Mouse (Mus musculus) brain, embryonic 14.5 days (tissue): Measurements from ENCODE around the gene Ephb6. TPM values are rescaled to one million over a fixed set of nuclear protein-coding genes. Genes with fewer than 3 reads are reported as not detected.

Experiments used
- DNase-seq: peaks from one replicate; pipeline ENCODE4 v3.0.0-alpha.2; 2011; ENCODE audit warnings: low read depth
- CTCF ChIP-seq: fragments of 200-500 bp; IDR thresholded peaks from 2 replicates; pipeline ENCODE4 v1.5.1; 2012; ENCODE audit warnings: inconsistent platforms, mild to moderate bottlenecking, moderate library complexity, borderline replicate concordance; ENCODE audit not compliant: insufficient read depth, insufficient read length; ENCODE audit errors: extremely low read depth
- POLR2A ChIP-seq: fragments of 200-500 bp; IDR thresholded peaks from 2 replicates; pipeline ENCODE4 v1.6.1; 2012; ENCODE audit warnings: mild to moderate bottlenecking, inconsistent platforms, borderline replicate concordance; ENCODE audit not compliant: poor library complexity, insufficient read depth, insufficient read length, severe bottlenecking; ENCODE audit errors: extremely low read depth
- polyA plus RNA-seq: library from polyadenylated mRNA; depleted of rRNA; stranded (reverse); fragments of >200 nt; gene quantifications from 2 replicates; pipeline ENCODE4 v1.2.3, GENCODE M21; 2012; rRNA removed

The Ephb6 gene
- polyA plus RNA-seq = 42.6 and 49.7 TPM in 2 replicates

DNA sequence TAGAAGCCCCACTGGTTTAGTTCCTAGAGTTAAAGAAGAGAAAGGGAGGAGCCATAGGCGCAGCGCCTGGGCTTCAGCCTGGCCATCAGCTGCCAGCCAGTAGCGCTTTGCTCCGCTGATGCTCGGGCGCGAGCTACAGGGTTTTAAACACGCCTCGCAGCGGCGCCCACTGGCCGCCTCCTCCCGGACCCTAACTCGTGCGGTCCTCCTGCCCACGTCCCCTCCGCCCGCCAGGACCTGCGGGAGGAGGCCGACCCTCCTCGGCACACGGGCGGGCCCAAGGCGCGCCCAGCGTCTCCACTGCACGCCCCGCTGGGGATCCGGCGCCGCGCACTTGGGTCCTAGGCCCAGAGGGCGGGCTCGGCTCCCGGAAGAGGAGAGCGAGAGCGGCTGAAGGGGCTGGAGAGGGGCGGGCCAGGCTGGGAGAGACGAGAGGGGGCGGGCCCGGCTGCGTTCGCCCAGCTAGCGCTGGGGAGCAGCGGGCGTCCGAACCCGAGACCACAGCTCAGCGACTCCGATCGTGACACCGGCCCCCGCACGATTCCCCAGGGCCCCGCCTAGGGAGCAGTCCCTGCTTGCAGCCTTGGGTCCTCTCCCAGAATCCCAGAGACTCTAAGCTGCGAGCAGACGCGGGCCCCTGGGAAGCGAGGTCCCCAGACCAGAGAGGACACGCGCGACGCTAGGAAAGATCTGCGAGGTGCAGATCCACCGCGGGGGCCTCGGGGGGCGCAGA is at the start of gene Ephb6:
Ephb6 (plus strand) TSS at position 422 of the 733 bp plus-strand sequence.
- DNase-seq = peak; percentile 92
- TF ChIP-seq POLR2A (peak; percentile 89), CTCF (no peak)

DNA sequence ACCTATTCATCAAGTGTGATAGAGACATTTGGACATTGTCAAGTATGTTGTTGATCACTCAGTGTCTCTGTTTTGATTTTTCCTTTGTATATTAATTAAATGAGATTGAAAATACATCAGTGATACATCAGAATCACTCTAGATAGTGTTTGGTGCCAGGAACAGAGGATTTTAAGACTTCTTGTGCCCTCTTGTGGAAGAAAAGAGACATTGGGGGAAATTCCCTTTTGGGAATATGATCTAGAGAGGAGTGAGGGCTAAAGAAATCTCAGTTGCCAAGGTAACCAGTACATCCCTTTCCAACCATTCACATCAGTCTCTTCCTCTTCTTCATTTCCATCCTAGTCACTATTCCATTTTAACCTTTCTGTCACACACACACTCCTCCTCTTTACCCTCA is 48.9 kb upstream of the Ephb6 start:
- DNase-seq = peak; percentile 71

DNA sequence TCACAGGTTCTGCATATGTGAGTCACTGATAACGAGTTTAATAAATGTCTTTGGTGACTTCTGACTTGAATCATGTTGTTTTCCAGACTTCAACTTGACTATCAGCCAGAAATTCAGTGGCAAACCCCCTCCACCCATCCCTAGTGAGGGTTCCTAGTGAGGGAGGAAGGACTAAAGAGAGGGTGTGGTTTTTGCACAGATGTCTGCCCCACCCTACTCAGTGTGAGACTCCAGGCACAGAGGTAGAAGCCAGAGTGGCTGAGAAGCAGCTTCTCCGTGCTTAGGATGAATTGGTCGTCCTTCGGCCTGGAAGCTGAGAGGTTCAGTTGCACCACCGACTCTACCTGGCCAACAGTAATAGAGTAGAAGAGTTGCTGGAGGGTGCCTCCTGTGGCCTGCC is 47.8 kb upstream of the Ephb6 start:
- TF ChIP-seq POLR2A = no peak
- no peak for TF ChIP-seq CTCF
- no peak for DNase-seq

More for the DNA sequence above, 48.9 kb upstream of the Ephb6 start:
- no peak for TF ChIP-seq POLR2A
- TF ChIP-seq CTCF = no peak

DNA sequence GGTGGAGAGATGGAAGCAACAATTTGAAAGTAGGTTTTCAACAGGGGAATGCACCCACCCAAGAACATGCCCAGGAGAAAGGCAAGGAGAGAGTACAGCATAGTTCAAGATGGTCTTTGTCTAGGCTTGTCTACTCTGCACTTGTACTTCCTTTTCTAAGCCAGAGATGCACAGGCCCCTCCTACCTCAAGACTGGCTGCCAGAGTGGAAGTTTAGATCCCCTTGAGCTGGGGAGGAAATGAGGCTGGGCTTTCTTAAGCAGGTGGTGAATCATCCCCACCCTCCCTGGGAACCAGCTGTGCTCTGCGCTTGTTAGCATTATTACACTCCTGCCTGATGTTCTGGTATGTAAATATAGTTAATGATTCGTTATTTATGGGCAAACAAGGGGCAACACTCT is 47.0 kb upstream of the Ephb6 start:
- DNase-seq = no peak
- TF ChIP-seq POLR2A = no peak
- TF ChIP-seq CTCF = no peak

DNA sequence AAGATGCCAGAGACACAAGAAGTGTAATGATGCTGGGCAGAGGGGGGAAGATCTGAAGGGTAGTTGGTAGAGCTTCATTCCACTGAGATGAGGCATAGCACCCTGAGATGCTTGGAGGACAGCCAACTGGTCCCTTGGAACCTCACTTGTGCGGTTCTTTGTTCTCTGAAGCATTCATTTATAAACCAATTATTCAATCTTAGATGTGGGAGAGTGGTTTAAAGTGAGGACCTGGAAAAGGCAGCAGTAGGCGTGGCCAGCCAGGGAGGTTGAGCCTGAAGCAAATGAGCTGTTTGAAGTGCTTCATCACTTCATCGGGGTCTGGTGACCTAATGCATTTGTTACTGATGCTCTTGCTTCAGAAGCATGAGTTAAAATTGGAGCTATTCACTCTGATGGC is 46.0 kb upstream of the Ephb6 start:
- peak; percentile 59 for DNase-seq
- TF ChIP-seq CTCF (no peak), POLR2A (no peak)

DNA sequence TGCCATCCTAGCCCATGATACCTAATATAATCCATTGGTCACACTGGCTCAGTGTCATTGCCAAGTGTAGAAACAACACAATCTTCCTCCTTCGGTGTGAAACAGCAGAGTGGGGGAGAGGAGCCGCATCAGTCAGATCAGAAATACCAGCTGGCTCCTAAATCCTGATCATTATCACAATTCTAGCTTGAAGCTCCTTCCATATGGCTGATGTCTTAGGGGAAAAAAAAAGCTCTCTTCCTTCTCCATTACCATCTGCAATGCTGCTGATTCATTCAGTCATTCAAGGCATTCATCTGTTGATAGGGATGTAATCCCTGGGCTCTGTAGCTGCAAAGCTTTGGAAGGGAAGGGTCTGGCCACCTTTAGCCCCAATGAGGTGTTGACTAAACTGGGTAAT is 45.0 kb upstream of the Ephb6 start:
- DNase-seq = peak; percentile 48
- no peak for TF ChIP-seq POLR2A
- no peak for TF ChIP-seq CTCF

DNA sequence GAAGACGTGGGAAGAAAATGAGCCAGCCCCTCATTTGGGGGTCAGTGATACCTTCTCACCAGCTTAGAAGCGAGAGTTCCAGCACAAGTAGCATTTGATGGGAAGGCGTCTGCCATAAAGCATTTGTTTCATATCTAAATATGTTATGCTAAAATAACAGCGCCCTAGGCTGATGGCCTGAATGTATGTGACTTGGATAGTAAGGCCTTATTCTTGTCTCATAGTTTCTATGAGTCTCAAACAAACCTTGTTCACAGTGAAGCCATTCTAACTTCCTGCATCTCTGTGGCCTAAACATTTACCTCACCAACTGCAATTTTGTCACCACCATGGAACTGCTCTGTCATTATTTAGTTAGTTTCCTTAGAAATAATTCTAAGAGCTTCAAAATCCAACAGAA is 42.7 kb upstream of the Ephb6 start:
- no peak for TF ChIP-seq CTCF
- TF ChIP-seq POLR2A = no peak
- DNase-seq = no peak

DNA sequence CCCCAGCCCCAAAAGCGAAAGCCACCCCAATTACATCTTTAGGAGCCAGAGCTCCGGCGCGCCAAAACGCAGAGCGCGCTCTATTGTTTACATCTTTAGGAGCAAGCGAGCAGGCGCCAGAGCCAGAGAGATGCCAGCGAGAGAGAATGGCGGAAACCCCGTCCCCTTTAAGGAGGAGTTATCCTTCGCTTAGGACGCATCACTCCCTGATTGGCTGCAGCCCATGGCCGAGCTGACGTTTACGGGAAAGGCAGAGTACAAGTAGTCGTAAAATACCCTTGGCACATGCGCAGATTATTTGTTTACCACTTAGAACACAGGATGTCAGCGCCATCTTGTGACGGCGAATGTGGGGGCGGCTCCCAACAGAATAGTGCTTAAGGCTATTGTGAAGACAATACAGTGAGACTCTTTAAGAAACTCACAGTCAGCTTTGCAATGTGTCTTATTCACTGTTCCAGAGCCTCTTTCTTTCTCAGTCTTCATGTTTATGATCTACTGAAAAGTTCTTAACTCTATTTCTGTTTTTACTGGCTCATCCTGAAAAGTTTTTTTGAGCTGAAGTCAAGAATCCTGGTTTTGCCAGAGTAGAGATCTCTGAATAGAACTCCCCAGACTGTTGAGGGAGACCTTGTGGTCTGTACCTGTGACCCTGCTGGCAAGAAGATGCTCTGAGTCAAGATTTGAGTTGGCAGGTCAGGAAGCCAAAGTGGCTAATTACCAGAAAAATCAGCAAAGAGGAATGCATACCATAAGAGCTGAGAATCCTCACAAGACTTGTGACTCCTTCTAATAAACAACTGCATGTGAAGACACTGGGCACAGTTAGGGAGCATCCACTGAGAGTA is 42.0 kb upstream of the Ephb6 start:
- peak; percentile 69 for DNase-seq

DNA sequence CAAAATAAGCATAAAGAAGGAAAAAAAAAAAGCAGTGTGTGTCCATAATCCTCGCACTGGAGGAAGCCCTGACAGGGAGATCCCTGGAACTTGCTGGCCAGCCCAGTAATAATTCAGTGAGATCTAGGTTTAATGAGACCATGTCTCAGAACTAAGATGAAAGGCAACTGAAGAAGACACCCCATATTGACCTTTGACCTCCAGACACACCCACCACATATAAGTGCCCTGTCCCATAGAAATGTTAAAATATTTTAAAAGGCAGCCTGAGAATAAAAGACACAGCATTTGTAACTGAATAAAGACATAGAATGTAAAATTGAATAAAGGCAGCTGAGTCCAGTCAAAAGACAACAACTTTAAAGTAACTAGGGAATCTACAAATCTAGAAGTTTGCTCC is 40.0 kb upstream of the Ephb6 start:
- no peak for DNase-seq
- TF ChIP-seq CTCF = no peak
- TF ChIP-seq POLR2A = no peak

DNA sequence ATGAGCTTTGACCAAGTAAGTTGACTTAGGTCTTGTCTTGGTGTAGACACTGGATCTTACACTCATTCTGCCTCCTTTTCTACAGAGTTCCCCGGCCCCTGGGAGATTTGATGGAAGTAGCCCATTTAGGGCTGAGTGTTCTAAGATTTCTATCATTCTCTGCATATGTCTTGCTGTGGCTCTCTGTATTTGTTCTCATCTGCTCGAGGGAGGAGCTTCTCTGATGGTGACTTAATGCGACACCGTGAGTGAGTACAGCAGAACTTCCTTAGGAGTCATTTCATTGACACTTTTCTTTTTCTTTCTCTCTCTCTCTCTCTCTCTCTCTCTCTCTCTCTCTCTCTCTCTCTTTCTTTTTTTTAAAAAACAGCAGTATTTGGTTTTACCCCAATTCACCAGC is 38.3 kb upstream of the Ephb6 start:
- no peak for TF ChIP-seq CTCF
- no peak for TF ChIP-seq POLR2A
- no peak for DNase-seq

DNA sequence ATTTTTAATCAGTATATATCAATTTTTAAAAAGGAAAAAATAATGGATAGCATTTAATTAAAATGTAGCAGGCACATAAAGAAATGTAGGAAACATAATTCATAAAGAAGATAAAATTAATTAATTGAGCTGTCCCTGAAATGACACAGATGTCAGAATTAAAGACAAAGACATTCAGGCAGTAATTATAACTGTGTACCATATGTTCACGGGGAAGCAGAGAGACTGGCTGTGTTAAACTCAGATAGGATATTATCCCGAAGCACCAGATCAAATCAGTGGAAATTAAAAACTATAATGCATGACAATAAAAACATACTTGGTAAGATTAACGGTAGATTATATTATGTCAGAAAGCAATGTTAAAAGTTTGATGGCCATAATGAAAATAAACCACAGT is 36.2 kb upstream of the Ephb6 start:
- peak; percentile 41 for DNase-seq
- TF ChIP-seq POLR2A (no peak), CTCF (no peak)
